Comparison of ENCODE assay signal across 8 mouse cellular contexts in the genomic region with DNA sequence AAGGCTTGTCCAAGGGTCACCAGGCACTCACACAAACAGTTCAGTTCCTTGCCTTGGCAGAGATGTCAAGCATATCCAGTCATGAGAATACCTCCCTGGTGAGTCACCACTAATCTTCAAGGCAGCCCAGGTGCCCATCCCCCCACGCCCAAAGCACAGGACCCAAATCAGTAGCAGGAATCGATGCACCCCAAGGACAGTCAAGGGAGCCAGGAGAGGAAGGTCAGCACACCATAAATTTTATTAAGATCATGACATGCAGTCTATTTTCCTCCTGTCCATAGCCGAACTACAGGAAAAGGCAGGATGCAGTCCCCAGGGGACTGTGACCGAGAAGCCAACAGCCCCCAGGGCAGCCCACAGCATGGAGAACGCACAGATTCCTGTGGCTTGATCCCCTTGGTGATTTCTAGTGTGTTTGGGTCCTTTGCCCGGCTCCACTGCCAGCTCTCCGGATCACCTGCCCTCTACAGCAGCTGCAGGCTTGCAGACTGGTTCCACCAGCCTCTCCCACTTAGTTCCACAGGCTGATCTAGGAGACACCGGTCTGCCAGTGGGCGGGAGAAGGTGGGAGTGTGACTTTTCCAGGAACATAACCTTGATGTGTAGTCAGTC. TPM values are rescaled to one million over a fixed set of nuclear protein-coding genes. Genes with fewer than 3 reads are reported as not detected.
DNase-seq lines count a peak whose midpoint lies in the region; ATAC-seq and TF ChIP-seq lines count a peak whose summit lies in the region.

No protein-coding gene starts in this region.

- DNase-seq in forebrain, embryonic 10.5 days (ENCODE audit: extremely low spot score, low spot score) = no peak
- DNase-seq in NIH3T3 (ENCODE audit: low read depth) = peak; percentile 71
- peak; percentile 86 for DNase-seq in gastrocnemius, adult 2 months
- DNase-seq in lung, postnatal 36 days = peak; percentile 86
- peak; percentile 49 for DNase-seq in yolk sac, embryonic 10.5 days (ENCODE audit: low spot score)
- DNase-seq in forebrain, postnatal 0 days = no peak

- no peak overlapping the region for H3K9ac ChIP-seq in forebrain, embryonic 13.5 days
- peak overlapping the region; percentile 28; the same call in 1 of the 2 replicates for H3K9ac ChIP-seq in intestine, embryonic 16.5 days (ENCODE audit: low read depth, low read length)
- H3K9ac ChIP-seq in forebrain, postnatal 0 days = no peak overlapping the region

- H3K9me3 ChIP-seq in forebrain, embryonic 10.5 days = no peaks in the 10 kb centered on the region
- no peaks in the 10 kb centered on the region for H3K9me3 ChIP-seq in forebrain, embryonic 13.5 days (replicated peaks)
- H3K9me3 ChIP-seq in intestine, embryonic 16.5 days (ENCODE audit: control insufficient read depth, low read length) = no peaks in the 10 kb centered on the region
- H3K9me3 ChIP-seq in forebrain, postnatal 0 days (ENCODE audit: low read length) = no peaks in the 10 kb centered on the region

- 67% methylated on average over 9 of the region's 9 CpGs for WGBS in forebrain, embryonic 10.5 days
- 71% methylated on average over 9 of the region's 9 CpGs for WGBS in forebrain, embryonic 13.5 days
- 36% methylated on average over 9 of the region's 9 CpGs for WGBS in intestine, embryonic 16.5 days
- 68% methylated on average over 9 of the region's 9 CpGs for WGBS in forebrain, postnatal 0 days

- no peak overlapping the region for H3K4me2 ChIP-seq in forebrain, embryonic 13.5 days
- H3K4me2 ChIP-seq in intestine, embryonic 16.5 days (ENCODE audit: low read depth, low read length) = peak overlapping the region; percentile 31
- H3K4me2 ChIP-seq in forebrain, postnatal 0 days (ENCODE audit: low read depth) = no peak overlapping the region

- no peaks in the 10 kb centered on the region for H3K36me3 ChIP-seq in forebrain, embryonic 10.5 days (replicated peaks)
- no peaks in the 10 kb centered on the region for H3K36me3 ChIP-seq in forebrain, embryonic 13.5 days (ENCODE audit: poor library complexity, severe bottlenecking)
- no peaks in the 10 kb centered on the region for H3K36me3 ChIP-seq in intestine, embryonic 16.5 days (ENCODE audit: control insufficient read depth, insufficient read depth, low read length)
- no peaks in the 10 kb centered on the region for H3K36me3 ChIP-seq in forebrain, postnatal 0 days (ENCODE audit: insufficient read depth)

- no peak overlapping the region for H3K4me3 ChIP-seq in forebrain, embryonic 10.5 days
- no peak overlapping the region for H3K4me3 ChIP-seq in forebrain, embryonic 13.5 days
- peak overlapping the region; percentile 36 for H3K4me3 ChIP-seq in gastrocnemius, adult 2 months
- no peak overlapping the region for H3K4me3 ChIP-seq in intestine, embryonic 16.5 days (ENCODE audit: low read length)
- no peak overlapping the region for H3K4me3 ChIP-seq in forebrain, postnatal 0 days (ENCODE audit: low read depth, low read length)

- intact Hi-C loops in gastrocnemius, adult 2 months (cut with DNase I) = no loop called here

- ATAC-seq in forebrain, embryonic 13.5 days = no peak
- peak; percentile 84 for ATAC-seq in intestine, embryonic 16.5 days
- ATAC-seq in forebrain, postnatal 0 days = no peak

- H3K4me1 ChIP-seq in forebrain, embryonic 10.5 days = peaks cover 21% of the 10 kb centered on the region
- H3K4me1 ChIP-seq in forebrain, embryonic 13.5 days = peaks cover 26% of the 10 kb centered on the region
- peaks cover 22% of the 10 kb centered on the region for H3K4me1 ChIP-seq in intestine, embryonic 16.5 days (ENCODE audit: control insufficient read depth, insufficient read depth, low read length)
- no peaks in the 10 kb centered on the region for H3K4me1 ChIP-seq in forebrain, postnatal 0 days (ENCODE audit: insufficient read depth)

- H3K27me3 ChIP-seq in forebrain, embryonic 10.5 days (ENCODE audit: poor library complexity, severe bottlenecking) = no peaks in the 10 kb centered on the region
- no peaks in the 10 kb centered on the region for H3K27me3 ChIP-seq in forebrain, embryonic 13.5 days
- no peaks in the 10 kb centered on the region for H3K27me3 ChIP-seq in intestine, embryonic 16.5 days (replicated peaks; ENCODE audit: control insufficient read depth, insufficient read depth, low read length)
- H3K27me3 ChIP-seq in forebrain, postnatal 0 days (ENCODE audit: insufficient read depth, low read length) = no peaks in the 10 kb centered on the region

- H3K27ac ChIP-seq in forebrain, embryonic 10.5 days = peak overlapping the region; percentile 22; the same call in 1 of the 2 replicates
- H3K27ac ChIP-seq in forebrain, embryonic 13.5 days = no peak overlapping the region
- peak overlapping the region; percentile 94 for H3K27ac ChIP-seq in gastrocnemius, adult 2 months
- H3K27ac ChIP-seq in intestine, embryonic 16.5 days (ENCODE audit: low read length) = peak overlapping the region; percentile 87
- no peak overlapping the region for H3K27ac ChIP-seq in forebrain, postnatal 0 days (ENCODE audit: low read depth, low read length)

- TF ChIP-seq CTCF in gastrocnemius, adult 2 months (IDR thresholded peaks at IDR 0.05) = no peak
- no peak for TF ChIP-seq CTCF in forebrain, postnatal 0 days (IDR thresholded peaks at IDR 0.05; ENCODE audit: low read depth)

RNA-seq across cellular contexts. Expression of a gene that starts 14.2 kb away (rescaled TPM):
- 1.9 and 4.7 TPM in 2 replicates for polyA plus RNA-seq in forebrain, embryonic 10.5 days (2016; fragmentation: Nextera tagmentation; extraction: Ambion mirVana)
- polyA plus RNA-seq in forebrain, embryonic 13.5 days (2015; fragmentation: Nextera tagmentation; extraction: Ambion mirVana) = 9.6 and 11.5 TPM in 2 replicates
- total RNA-seq in gastrocnemius, adult 2 months (2021) = 10 to 100 TPM; 38.7 to 43.4 TPM
- 6.0 and 6.2 TPM in 2 replicates for polyA plus RNA-seq in intestine, embryonic 16.5 days (2015; fragmentation: Nextera tagmentation; extraction: Ambion mirVana)
- 15.2 and 17.9 TPM in 2 replicates for total RNA-seq in forebrain, postnatal 0 days (2014; rRNA removed)
- 5.6 and 6.4 TPM in 2 replicates for polyA plus RNA-seq in forebrain, postnatal 0 days (2015; fragmentation: Nextera tagmentation; extraction: Ambion mirVana)

Comparison
In these comparisons a context has a peak if more than half of its experiments do, and no peak if none do; other contexts are left out.
1. H3K27ac ChIP-seq: peak in forebrain, embryonic 10.5 days (single experiment), gastrocnemius, adult 2 months (single experiment) and intestine, embryonic 16.5 days (single experiment); none in forebrain, embryonic 13.5 days (single experiment) and forebrain, postnatal 0 days (single experiment).
2. DNase-seq: peak in NIH3T3 (single experiment), gastrocnemius, adult 2 months (single experiment), lung, postnatal 36 days (single experiment) and yolk sac, embryonic 10.5 days (single experiment); none in forebrain, embryonic 10.5 days (single experiment) and forebrain, postnatal 0 days (single experiment).